Mouse (Mus musculus) cerebellum, postnatal 4 days (tissue): Measurements from ENCODE around the gene Olfr432.
"Not testable (repeated sequence)": the region's sequence is repeated elsewhere in the genome, so short reads cannot be mapped to it uniquely, and the experiment has no call there.

Experiments used
- DNase-seq, 2 experiments: peaks; one replicate each; pipeline ENCODE4 v3.0.0; 2022; ENCODE audit warnings: low spot score in 2 of 2, mixed read lengths in 1 of 2

The Olfr432 gene

DNA sequence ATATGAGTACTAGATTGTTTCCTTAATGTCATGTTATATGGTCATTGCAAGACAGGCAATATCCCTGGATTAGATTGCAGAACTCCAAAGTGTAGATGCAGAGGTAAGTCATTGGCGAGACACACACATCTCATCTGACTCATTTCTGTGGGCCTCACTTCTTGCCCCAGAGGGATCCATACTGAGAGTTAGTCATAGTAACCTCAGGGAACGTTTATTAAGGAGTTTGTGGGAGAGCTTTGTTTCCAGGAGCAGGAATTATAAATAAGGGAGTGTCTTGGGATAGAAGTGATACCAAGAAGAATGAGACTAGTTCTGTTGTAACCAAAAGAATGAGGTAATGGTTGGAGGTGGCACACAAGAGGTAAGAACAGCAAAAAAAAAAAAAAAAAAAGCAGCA, at the start of gene Olfr432:
Olfr432 (plus strand) TSS at position 313 of the 400 bp plus-strand sequence.
- DNase-seq: no peak

DNA sequence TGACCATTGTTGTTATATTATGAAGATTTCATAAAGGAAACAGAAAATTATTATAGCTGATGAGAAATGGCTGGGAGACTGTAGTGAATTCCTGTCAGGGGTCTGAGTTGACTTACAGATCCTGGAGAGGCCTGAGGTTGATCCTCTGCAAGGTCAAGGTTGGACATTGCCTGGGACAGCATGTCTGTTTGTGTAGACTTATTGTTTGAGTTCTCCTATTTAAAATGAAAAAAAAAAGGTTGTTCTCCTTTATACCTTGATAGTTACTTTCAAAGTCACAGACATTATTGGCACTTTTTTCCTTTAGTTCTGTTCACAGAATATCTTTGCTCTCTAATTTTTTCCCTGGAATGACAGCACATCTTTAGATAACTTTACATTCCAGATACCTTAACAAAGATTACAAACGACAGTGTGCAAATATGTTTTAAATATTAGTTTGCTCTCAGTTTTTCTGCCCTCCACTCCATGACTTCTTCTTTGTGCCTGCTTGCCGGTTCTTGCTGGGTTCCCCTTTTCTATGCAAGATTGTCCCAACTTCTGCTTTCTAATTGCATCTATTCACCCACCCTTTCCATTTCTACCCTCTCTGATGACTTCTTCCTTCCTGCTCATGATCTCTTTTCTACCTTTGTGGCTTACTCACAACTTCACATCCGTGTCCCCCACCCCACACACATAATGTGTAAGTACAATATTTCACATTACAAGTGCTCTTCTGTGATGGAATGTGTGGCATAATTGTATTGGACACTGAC, 44.5 kb upstream of the Olfr432 start:
- not testable (repeated sequence) for DNase-seq

DNA sequence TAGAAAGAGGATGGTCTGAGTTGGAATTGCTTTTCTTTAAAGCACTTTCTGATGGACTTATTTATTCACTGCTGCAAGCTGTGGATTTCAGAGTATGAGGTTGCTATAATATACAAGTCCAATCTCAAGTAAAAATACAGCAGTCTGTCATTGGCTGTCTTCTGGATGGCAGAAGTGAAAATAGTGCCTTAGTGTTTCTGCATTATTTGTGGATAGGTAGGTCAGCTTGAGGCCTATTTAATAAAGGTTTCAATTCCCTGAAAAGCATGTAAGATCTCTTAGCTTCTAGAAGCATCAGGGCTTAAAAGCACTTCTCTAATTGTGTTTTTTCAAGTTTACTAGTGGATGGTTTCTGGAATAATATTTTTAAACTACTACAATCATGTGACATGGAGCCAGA, 42.0 kb upstream of the Olfr432 start:
- not testable (repeated sequence) for DNase-seq

DNA sequence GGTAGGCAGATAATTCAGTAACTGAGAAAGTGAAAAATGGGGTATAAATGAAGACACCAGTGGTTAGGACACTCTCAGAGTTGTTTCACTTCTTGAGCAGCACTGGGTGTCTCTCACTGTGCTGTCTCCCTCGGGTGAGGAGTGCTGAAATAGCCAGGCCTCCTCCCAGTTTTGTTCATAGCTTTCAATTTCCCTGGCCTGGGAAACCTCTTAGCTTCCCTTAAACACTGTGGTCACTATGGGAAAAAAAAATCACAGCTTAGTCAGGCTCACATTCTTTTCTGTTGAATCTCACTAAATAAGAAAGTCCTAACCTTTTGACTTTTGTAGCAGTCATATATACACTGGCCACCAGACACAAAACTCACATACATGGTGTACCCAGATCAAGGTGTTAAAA, 17.3 kb upstream of the Olfr432 start, which contains the start of gene Ifi205:
Ifi205 (minus strand) TSS at position 113 of the 400 bp plus-strand sequence.
- DNase-seq: no peak

DNA sequence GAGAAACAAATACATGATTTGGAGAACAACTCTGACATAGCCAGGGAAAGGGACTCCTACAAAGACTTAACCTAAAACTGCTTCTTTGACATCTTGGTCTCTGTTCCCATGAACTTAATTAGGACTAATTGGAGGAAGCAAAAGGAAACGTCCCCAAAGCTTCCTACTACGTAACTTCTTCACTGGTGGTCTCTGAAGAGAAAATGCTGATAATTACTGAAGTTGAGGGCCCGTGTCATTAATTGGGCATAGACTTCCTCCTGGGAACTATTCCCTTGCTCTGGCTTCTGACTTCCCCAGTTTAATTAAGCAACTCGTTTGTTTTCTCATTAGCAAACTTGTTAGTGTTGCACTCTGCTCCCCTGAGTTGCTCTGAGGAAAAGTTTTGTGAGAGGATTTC, 13.2 kb upstream of the Olfr432 start:
- no peak for DNase-seq

DNA sequence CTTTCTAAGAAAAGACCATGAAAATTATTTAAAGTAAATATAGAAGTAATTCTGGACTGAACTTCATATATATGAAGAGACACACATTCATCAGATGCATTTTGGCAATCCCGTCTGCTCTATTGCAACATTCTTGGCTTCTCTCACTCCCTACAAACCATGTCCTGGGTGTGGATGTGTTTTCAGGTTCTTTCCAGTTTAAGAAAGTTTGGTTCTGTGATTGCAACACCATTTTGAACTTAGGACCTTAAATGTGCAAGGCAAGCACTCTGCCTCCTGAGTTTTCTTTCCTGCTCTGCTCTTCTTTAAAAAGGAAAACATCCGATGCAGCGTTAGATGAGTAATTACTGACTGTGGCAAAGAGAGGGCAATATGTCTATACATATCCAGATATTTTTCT, 10.5 kb upstream of the Olfr432 start:
- no peak for DNase-seq

DNA sequence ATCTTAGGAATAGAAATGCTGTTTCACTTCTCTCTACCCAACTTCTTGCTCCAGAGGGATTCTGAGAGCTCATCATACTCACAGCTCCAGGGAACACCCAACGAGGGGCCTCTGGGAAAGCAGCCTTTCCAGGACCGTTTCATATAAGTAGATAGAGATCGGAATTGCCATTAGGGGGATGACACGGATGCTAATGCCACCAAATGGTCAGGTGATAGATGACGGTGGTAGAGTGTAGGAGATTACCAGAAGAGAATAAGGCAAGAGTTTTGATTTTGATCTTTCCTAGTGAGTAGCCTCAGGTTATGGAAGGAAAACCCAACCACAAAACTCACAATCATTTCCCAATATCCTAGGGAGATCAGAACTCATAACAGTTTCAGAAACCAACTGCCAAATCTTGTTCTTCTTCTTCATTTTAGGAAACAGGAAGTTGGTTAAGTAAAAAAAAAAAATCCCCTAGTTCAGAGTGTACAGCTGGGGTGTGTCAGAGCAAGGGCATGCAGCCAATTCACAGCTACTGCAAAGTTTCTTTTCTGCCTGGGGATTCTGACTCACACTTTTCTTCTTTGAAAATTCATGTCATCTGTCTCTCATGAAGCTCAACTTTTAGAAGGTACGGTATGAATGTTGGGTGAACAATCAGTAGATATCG, 8.4 kb upstream of the Olfr432 start, which contains the start of gene Olfr433:
Olfr433 (plus strand) TSS at position 183 of the 655 bp plus-strand sequence.
- DNase-seq: no peak

DNA sequence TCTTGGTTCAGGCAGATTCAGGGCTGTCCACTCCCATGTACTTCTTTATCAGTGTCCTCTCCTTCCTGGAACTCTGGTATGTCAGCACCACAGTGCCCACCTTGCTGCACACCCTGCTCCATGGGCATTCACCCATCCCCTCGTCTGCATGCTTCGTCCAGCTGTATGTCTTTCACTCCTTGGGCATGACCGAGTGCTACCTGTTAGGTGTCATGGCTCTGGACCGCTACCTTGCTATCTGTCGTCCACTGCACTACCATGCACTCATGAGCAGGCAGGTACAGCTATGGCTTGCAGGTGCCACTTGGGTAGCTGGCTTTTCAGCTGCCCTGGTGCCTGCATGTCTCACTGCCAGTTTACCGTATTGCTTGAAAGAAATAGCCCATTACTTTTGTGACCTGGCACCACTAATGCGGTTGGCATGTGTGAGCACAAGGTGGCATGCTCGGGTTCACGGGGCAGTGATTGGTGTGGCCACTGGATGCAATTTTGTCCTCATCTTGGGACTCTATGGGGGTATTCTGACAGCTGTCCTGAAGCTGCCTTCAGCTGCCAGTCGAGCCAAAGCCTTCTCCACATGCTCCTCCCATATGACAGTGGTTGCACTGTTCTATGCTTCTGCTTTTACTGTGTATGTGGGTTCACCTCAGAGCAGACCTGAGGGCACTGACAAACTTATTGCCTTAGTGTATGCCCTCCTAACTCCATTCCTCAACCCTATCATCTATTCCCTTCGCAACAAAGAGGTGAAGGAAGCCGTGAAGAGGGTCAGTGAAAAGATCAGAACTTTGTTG, 6.7 kb upstream of the Olfr432 start:
- DNase-seq: not testable (repeated sequence)

DNA sequence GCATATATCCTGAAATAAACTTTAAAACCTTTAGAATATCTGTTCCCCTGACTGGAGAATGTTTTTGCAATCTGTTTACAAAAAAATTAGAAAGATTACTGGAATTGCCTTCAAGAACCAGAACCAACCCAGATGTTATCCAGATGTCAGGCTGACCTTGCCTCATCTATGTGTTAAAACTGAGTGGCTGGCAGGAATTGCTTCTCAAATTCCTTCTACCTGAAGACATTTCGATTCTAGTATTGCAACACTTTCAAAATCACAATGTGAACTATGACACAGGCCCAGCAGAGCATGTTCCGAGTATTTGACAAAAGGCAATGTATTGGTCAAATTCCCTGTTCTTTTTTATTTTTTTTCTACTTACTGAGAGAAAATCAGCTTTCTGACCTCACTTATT, 4.6 kb upstream of the Olfr432 start:
- DNase-seq: no peak

DNA sequence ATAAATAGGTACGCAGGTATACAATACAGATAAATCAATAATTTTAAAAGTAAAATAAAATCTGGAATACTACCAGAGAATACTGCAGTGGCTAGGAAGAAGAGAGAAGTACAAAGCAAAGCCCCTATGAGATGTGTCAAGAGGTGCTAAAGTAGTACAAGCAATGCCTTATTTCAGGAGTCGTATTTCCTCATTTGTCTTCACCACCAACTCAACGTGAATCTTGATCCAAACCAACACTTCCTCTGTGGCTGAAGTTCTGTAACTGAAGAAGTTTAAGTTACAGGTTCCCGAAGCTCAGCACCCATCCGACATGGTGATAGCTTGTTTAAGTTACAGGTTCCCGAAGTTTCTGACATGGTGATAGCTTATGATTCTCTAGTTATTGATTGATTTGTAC, 778 bp upstream of the Olfr432 start:
- not testable (repeated sequence) for DNase-seq

DNA sequence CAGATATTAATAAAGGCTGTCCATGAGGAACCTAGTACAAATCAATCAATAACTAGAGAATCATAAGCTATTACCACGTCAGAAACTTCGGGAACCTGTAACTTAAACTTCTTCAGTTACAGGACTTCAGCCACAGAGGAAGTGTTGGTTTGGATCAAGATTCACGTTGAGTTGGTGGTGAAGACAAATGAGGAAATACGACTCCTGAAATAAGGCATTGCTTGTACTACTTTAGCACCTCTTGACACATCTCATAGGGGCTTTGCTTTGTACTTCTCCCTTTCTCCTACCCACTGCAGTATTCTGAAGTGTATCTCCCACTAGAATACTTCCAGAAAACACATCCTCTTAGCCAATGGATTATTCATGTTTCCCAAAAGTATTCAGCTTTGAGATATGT, 352 bp downstream of the Olfr432 start:
- not testable (repeated sequence) for DNase-seq

DNA sequence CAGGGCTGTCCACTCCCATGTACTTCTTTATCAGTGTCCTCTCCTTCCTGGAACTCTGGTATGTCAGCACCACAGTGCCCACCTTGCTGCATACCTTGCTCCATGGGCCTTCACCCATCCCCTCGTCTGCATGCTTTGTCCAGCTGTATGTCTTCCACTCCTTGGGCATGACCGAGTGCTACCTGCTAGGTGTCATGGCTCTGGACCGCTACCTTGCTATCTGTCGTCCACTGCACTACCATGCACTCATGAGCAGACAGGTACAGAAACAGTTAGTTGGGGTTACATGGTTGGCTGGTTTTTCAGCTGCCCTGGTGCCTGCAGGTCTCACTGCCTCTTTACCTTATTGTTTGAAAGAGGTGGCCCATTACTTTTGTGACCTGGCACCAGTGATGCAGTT, 1.5 kb downstream of the Olfr432 start:
- DNase-seq: no peak

DNA sequence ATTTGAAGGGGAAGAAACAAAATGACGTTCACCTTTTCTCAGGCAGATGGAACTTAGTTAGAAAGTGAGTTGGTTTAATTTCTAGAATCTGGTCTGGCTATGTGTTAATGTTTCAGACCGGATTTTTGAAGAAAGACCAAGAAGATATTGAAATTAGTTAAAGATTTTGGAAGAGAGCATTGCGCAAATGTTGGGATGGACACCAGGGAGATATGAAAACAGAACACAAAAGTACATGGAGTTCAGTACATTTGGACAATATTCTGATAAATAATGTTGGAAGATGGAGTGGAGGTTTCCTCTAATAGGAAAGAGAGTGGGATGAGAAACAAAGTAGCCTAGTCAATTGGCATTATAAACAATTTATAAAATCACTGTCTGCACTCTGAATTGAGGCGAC, 2.5 kb downstream of the Olfr432 start:
- no peak for DNase-seq

DNA sequence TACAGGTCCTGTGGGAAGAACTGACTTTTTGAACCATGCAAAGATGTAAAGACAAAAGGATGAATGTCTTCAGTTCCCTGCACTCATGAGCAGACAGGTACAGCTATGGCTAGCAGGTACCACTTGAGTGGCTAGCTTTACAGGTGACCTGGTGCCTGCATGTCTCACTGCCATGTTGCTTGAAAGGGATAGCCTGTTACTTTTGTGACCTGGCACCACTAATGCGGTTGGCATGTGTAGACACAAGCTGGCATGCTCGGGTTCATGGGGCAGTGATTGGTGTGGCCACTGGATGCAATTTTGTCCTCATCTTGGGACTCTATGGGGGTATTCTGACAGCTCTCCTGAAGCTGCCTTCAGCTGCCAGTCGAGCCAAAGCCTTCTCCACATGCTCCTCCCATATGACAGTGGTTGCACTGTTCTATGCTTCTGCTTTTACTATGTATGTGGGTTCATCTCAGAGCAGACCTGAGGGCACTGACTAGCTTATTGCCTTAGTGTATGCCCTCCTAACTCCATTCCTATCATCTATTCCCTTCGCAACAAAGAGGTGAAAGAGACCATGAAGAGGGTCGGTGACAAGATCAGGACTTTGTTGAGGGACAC, 3.0 kb downstream of the Olfr432 start:
- DNase-seq: no peak

DNA sequence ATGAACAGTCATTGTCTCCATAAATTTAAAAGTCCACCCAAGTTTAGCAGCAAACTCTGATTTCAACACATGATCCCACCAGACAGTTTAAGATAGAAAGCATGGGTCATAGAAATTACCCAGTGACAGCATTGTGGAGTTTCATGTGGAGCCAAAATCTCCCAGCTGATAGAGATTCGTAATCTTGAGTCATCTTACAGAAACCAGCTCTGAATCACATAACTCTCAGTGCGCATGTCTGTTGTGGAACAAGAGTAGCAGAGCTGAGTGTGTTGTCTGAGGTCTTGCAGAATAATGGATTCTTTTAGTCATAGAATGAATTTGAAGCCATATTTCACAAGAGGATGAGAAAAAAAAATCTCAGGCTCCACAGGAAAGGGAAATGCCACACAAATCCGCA, 4.0 kb downstream of the Olfr432 start:
- no peak for DNase-seq

DNA sequence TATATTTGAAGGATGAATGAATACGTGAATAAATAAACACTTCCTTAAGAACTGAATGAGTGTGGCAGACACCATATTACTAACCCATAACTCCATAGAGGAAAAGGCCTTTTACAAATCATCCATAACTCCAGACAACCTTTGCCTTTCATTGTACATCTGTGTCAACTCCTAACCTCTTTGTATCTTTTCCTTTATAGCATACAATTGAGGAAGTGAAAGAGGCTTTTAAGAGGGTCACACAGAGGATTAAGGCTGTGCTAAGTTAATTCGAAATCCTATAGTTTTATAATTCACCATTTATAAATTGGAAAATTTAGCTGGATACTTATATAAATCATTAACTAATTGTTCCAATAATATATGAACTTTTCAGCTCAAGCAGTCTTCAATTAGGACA, 6.2 kb downstream of the Olfr432 start:
- no peak for DNase-seq

DNA sequence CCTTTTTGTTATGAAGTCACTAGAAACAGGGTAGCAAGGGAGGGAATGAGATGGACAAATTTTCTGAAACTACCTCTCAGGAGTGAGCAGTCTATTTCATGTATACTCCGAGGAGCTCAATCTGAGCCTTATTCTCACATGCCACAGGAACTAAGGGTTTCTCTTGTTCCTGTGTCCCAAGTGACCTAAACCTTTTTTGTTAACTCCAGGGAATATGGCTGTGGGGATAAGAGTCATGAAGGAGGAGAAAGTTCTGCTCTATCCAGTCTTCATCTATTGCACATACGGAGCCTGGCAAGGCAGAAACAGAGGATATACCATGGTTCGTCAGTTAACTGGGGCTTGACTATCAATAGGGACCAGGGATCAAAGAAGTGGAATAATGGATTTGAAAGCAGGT, 17.3 kb downstream of the Olfr432 start, which contains the start of gene Olfr430:
Olfr430 (plus strand) TSS at position 301 of the 400 bp plus-strand sequence.
- no peak for DNase-seq

DNA sequence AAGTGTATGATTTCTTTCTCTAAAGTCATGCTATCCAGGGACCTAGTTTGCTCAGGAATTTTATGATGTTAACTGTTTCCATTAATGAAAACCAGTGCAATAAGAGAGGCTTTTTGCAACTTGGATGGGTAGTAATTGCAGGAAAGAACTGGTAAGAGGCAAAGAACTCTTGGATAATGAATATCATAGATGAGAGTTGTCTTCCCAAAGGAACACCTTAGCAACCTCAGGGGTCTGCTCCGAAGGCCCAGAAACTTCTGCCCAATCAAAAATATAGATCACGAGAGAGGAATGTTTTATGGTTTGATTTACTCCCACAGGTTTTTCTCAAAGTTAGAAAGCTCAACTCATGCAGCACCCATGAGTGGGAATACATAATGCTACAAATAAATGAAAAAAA, 35.0 kb downstream of the Olfr432 start, which contains the start of gene Olfr429:
Olfr429 (plus strand) TSS at position 301 of the 400 bp plus-strand sequence.
- no peak for DNase-seq

DNA sequence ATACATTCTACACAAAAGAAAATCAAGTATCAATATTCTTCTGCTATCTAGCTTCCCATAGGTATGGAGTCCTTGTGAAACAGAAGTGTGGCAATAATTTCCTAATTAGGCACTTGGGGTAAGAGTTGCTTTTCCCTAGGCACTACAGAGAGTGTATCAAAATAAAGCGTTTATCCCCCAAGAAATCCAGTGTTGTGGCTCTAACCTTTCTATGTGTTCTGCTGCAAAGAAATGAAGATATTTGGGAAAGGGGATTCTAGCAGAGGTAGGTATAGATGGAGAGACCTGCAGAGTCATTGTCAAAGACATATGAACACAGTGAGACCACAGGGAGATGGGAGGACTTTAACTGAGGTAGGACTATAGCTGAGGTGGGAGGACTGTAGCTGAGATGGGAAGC, 47.6 kb downstream of the Olfr432 start, which contains the start of gene Olfr427:
Olfr427 (plus strand) TSS at position 301 of the 400 bp plus-strand sequence.
- DNase-seq: no peak

DNA sequence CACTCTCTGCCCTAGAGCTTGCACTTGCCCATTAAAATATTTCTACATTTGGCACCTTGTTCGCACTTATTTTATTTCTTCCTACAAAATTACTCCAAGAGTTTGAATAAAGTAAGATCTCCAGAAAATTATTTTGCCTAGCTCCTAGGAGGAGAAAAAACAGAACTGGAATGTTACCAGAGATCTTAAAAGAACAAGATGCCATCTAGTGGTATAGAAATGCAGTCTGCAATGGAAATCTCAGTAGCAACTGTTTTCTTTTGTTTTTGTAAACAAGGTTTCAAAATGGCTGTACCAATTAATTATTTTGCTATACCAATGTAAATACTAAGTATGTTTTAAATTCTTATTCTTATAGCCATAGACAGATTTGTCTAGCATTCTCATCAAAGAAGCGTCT, 54.7 kb downstream of the Olfr432 start:
- no peak for DNase-seq
